Mouse (Mus musculus): ENCODE data around the gene Vsig10.

Vsig10 gene

DNA sequence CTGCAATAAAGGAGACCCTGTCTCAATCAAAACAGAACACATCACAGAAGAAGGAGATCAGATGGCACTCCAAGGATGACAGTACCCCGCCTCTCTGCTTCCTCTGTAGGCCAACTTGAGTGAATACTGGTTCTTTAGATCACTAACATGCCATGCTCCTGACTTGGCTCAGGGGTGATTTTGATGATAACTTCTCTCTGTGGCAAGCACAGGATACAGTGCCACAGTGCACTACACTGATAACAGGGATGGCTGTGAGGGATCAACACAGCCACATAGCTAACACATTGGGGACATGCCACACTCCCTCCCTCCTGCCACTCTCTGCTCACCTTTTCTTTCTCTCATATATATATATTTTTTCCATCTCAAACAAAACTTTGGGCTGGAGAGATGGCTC lies 72.0 kb downstream of the Vsig10 start:
- no peak for DNase-seq

DNA sequence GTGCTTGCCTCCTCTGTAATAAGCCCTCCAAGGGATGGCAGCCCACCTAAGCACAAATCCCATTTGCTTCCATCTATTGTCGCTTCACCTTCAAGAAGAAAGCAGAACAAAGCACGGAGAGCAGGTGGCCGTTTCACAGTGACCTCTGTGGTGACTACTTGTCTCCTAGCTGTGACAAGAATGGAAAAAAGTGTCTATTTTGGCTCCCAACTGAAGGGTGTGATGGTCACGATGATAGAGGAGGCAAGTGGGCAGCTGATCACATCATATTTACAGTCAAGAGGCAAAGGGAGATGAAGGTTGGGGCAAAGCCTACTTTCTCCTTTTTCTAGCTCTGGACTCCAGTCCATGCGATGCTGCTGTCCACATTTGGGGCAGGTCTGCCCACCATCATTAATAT lies 77.0 kb downstream of the Vsig10 start:
- no peak for DNase-seq

DNA sequence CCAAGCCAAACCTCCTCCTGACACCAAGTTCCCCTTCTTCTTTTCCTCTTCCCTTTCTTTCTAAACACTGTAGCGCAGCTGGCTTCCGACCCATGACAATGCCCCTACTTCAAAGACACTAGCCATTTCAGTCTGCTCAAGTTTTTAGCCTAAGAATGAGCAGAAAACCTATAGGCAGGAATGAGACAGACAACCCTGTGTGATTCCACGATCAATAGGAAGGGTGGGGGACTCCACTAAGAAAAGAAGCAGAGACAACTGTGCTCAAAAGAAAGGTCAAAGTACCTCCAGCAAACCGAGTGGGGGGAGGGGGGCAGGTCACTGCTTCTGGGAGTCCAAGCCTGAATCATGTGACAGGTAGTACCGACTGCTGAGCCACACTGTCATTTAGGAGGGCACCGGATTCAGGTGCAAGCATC lies 77.7 kb downstream of the Vsig10 start:
- DNase-seq, result no peak

DNA sequence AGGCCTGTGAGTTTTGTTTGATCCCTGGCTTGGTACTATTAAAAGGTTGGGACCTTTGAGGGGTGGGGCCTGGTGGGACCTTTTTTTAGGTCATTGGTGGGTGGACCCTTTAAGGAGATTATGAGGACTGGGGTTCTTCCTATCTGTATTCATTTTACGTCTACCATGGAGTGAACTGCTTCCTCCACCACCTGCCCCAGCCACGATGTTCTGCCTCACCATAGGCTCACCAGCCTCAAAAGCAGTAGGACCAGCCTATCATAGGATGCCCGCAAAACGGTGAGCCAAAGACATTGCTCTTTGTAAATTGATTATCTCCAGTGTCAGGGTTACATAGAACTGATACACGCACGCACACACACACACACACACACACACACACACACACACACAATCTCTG lies 78.5 kb downstream of the Vsig10 start:
- no peak for DNase-seq

DNA sequence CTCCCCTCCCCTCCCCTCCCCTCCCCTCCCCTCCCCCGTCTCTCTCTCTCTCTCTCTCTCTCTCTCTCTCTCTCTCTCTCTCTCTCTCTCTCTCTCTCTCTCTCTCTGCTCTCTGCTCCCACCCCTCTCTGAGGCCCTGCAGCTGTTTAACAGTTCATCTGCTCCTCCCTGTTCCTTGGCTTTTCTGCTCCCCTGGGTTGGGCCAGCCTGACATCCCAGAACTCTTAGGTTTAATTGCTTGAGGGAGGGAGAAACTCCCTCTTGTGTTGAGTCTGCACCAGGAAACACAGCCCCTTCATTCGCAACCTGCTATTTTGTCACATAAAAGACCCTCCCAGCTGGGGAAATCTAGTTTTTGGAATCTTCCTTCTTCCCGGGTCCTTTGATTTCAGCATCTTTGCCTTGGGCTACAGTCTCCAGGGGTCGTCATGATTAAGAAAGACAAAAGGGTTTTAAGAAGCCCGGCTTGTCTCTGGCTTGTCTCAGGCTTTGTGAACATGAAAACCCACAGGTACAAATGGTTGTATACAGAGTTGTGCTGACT lies 79.2 kb downstream of the Vsig10 start:
- DNase-seq, result no peak

DNA sequence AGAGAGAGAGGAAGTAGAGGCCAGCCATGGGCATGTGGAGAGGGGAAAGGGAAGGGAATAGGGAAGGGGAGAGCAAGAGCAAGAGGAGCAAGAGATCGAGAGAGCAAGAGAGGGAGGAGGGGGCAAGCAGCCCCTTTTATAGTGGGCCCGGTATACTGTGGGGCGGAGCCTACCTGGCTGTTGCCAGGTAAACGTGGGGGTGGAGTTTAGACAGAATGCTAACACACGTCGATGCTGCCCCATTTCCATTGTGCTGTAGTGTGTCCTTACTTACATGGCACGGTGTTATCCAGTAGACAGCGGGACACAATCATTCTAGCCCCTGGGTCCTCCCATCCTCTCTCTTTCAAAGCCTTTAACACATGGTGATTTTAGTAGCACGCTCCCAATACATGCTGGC lies 80.4 kb downstream of the Vsig10 start:
- DNase-seq, result no peak

DNA sequence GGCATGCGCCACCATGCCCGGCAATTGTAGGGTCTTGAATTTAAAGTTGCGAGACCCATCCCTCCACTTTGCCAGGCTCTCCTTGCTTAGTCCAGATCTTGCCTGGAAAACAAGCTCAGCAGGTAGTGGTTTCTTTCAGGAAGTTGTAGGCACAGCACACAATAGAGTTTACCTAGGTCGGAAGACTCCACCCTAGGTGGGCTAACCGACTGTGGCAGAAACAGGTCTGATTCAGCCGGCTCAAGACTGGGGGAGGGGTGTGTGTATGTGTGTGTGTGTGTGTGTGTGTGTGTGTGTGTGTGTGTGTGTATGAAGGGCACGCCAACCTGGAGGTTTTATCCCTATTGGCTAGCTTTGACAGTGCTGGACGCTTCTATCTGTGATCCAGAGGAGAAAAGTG lies 84.7 kb downstream of the Vsig10 start:
- no peak for DNase-seq
